Mouse (Mus musculus) gastrocnemius, postnatal 14 days (tissue): ENCODE measurements at regions not wholly inside any gene's neighbourhood (a gene's known extent, or its start where the extent isn't known, plus 50 kb on each side); places are given as distances from the start of the nearest gene placed in this dataset.

ENCODE experiments used
- DNase-seq: peaks from one replicate; pipeline ENCODE4 v3.0.0; 2021; ENCODE audit warnings: mixed read lengths
- intact Hi-C: fragments of 180-260 bp; cut with DNase I; formaldehyde crosslinking; loops from one replicate; pipeline ENCODE4 v1.15.1; 2025; ENCODE audit warnings: low total_unique reads

GRCm38 (mm10) chr10:3630763-3631223 is 90.8 kb downstream of the Iyd start:
- intact Hi-C loops, result no loop called here
- DNase-seq, result peak; percentile 7

GRCm38 (mm10) chr10:3633871-3634496 is 93.9 kb downstream of the Iyd start:
- intact Hi-C loops, result no loop called here
- DNase-seq, result peak; percentile 32

- intact Hi-C loops, result no loop called here
- DNase-seq, result no peak
These were observed 96.1 kb upstream of the Plekhg1 start for GRCm38 (mm10) chr10:3644111-3644510.

GRCm38 (mm10) chr10:3645030-3645429 is 95.1 kb upstream of the Plekhg1 start:
- no peak for DNase-seq
- intact Hi-C loops, result no loop called here

- intact Hi-C loops, result no loop called here
- DNase-seq, result no peak
These were observed 93.8 kb upstream of the Plekhg1 start for GRCm38 (mm10) chr10:3646151-3646910.

- DNase-seq, result no peak
- intact Hi-C loops, result no loop called here
These were observed 92.1 kb upstream of the Plekhg1 start for GRCm38 (mm10) chr10:3647811-3648731.

GRCm38 (mm10) chr10:3649983-3650382 is 90.2 kb upstream of the Plekhg1 start:
- no peak for DNase-seq
- intact Hi-C loops, result no loop called here

GRCm38 (mm10) chr10:3650561-3650960 is 89.6 kb upstream of the Plekhg1 start:
- no peak for DNase-seq
- intact Hi-C loops, result no loop called here

- DNase-seq, result no peak
- intact Hi-C loops, result no loop called here
These were observed 87.6 kb upstream of the Plekhg1 start for GRCm38 (mm10) chr10:3652522-3652921.

GRCm38 (mm10) chr10:3656081-3656480 is 84.1 kb upstream of the Plekhg1 start:
- DNase-seq, result no peak
- intact Hi-C loops, result no loop called here

GRCm38 (mm10) chr10:3662156-3662555 is 78.0 kb upstream of the Plekhg1 start:
- intact Hi-C loops, result no loop called here
- DNase-seq, result peak; percentile 14

GRCm38 (mm10) chr10:3662571-3662970 is 77.6 kb upstream of the Plekhg1 start:
- intact Hi-C loops, result no loop called here
- no peak for DNase-seq

GRCm38 (mm10) chr10:3663296-3663695 is 76.9 kb upstream of the Plekhg1 start:
- intact Hi-C loops, result no loop called here
- DNase-seq, result no peak

GRCm38 (mm10) chr10:3684481-3684880 is 55.7 kb upstream of the Plekhg1 start:
- peak; percentile 20 for DNase-seq
- intact Hi-C loops, result no loop called here
